Comparison of ENCODE assay signal across 10 mouse cellular contexts in genomic region chr6:103511972-103512565, GRCm38 (mm10). TPM values are rescaled to one million over a fixed set of nuclear protein-coding genes. Genes with fewer than 3 reads are reported as not detected.
DNase-seq lines count a peak whose midpoint lies in the region; ATAC-seq lines count a peak whose summit lies in the region.
"Had no signal": no experiment of that assay in that cellular context is flagged by ENCODE, and none has a peak within 500 bp of the region (broad histone marks: within the 10 kb centered on the region; RNA-seq: fewer than 3 reads in every experiment).

No protein-coding gene starts in this region.

- H3K4me1 ChIP-seq in forebrain, embryonic 14.5 days (ENCODE audit: control insufficient read depth, insufficient read depth, low read length), result peaks cover 6% of the 10 kb centered on the region; the same call in 1 of the 2 replicates
- peaks cover 19% of the 10 kb centered on the region for H3K4me1 ChIP-seq in kidney, embryonic 15.5 days
- H3K4me1 ChIP-seq in limb, embryonic 13.5 days, result peaks cover 20% of the 10 kb centered on the region
- H3K4me1 ChIP-seq in neural tube, embryonic 13.5 days (replicated peaks), result peaks cover 69% of the 10 kb centered on the region

- DNase-seq in heart, adult 11 months, result peak; percentile 86
- DNase-seq in heart, adult 9 months (ENCODE audit: low spot score in 2 of 2), result no peak
- peak; percentile 87 for DNase-seq in cerebellum, adult 11 months
- DNase-seq in forebrain, embryonic 14.5 days (ENCODE audit: low spot score), result peak; percentile 84

- ATAC-seq in forebrain, embryonic 14.5 days, result peak; percentile 73
- peak; percentile 81 for ATAC-seq in kidney, embryonic 15.5 days (replicated peaks; ENCODE audit: low FRiP score)
- ATAC-seq in limb, embryonic 13.5 days (ENCODE audit: low FRiP score, low read depth), result peak; percentile 77
- peak; percentile 90 for ATAC-seq in neural tube, embryonic 13.5 days (ENCODE audit: low read depth)
- no peak for ATAC-seq in erythroblast, adult 5-6 weeks (replicated peaks; ENCODE audit: low FRiP score, poor library complexity, severe bottlenecking)

- peak overlapping the region; percentile 90 for H3K27ac ChIP-seq in forebrain, embryonic 14.5 days (ENCODE audit: low read depth, low read length)
- H3K27ac ChIP-seq in kidney, embryonic 15.5 days, result no peak overlapping the region
- no peak overlapping the region for H3K27ac ChIP-seq in limb, embryonic 13.5 days
- H3K27ac ChIP-seq in neural tube, embryonic 13.5 days (replicated peaks), result peak overlapping the region; percentile 95
- H3K27ac ChIP-seq: macrophage had no signal

- WGBS in forebrain, embryonic 14.5 days, result under 1% methylated on average over 29 of the region's 29 CpGs
- 1% methylated on average over 29 of the region's 29 CpGs for WGBS in kidney, embryonic 15.5 days
- WGBS in limb, embryonic 13.5 days, result under 1% methylated on average over 29 of the region's 29 CpGs
- under 1% methylated on average over 29 of the region's 29 CpGs for WGBS in neural tube, embryonic 13.5 days

- H3K4me2 ChIP-seq in forebrain, embryonic 14.5 days (ENCODE audit: low read length), result peak overlapping the region; percentile 53
- H3K4me2 ChIP-seq in kidney, embryonic 15.5 days, result peak overlapping the region; percentile 72
- H3K4me2 ChIP-seq in limb, embryonic 13.5 days (replicated peaks), result peak overlapping the region; percentile 77
- H3K4me2 ChIP-seq in neural tube, embryonic 13.5 days, result peak overlapping the region; percentile 64

- H3K9me3 ChIP-seq in forebrain, embryonic 14.5 days (replicated peaks; ENCODE audit: control insufficient read depth, low read length), result no peaks in the 10 kb centered on the region
- H3K9me3 ChIP-seq in kidney, embryonic 15.5 days (replicated peaks), result no peaks in the 10 kb centered on the region
- no peaks in the 10 kb centered on the region for H3K9me3 ChIP-seq in limb, embryonic 13.5 days
- H3K9me3 ChIP-seq in neural tube, embryonic 13.5 days, result no peaks in the 10 kb centered on the region

- no peaks in the 10 kb centered on the region for H3K36me3 ChIP-seq in forebrain, embryonic 14.5 days (ENCODE audit: control insufficient read depth, insufficient read depth, low read length)
- no peaks in the 10 kb centered on the region for H3K36me3 ChIP-seq in kidney, embryonic 15.5 days
- no peaks in the 10 kb centered on the region for H3K36me3 ChIP-seq in limb, embryonic 13.5 days
- H3K36me3 ChIP-seq in neural tube, embryonic 13.5 days, result no peaks in the 10 kb centered on the region

- H3K9ac ChIP-seq in forebrain, embryonic 14.5 days (ENCODE audit: low read length), result peak overlapping the region; percentile 66
- H3K9ac ChIP-seq in kidney, embryonic 15.5 days, result no peak overlapping the region
- peak overlapping the region; percentile 39; the same call in 1 of the 2 replicates for H3K9ac ChIP-seq in limb, embryonic 13.5 days
- H3K9ac ChIP-seq in neural tube, embryonic 13.5 days, result peak overlapping the region; percentile 89

- H3K4me3 ChIP-seq in forebrain, embryonic 14.5 days (ENCODE audit: low read depth, low read length), result peak overlapping the region; percentile 40
- H3K4me3 ChIP-seq in kidney, embryonic 15.5 days (replicated peaks), result peak overlapping the region; percentile 43
- H3K4me3 ChIP-seq in limb, embryonic 13.5 days, result peak overlapping the region; percentile 45
- peak overlapping the region; percentile 56 for H3K4me3 ChIP-seq in neural tube, embryonic 13.5 days

- H3K27me3 ChIP-seq in forebrain, embryonic 14.5 days (replicated peaks; ENCODE audit: control insufficient read depth, insufficient read depth, low read length), result no peaks in the 10 kb centered on the region
- H3K27me3 ChIP-seq in kidney, embryonic 15.5 days, result peaks cover 45% of the 10 kb centered on the region
- H3K27me3 ChIP-seq in limb, embryonic 13.5 days, result peaks cover 59% of the 10 kb centered on the region
- peaks cover 5% of the 10 kb centered on the region for H3K27me3 ChIP-seq in neural tube, embryonic 13.5 days

RNA-seq across cellular contexts. Expression of gene Chl1, which starts 1.7 kb away (rescaled TPM):
- polyA plus RNA-seq in forebrain, embryonic 14.5 days (2014; fragmentation: Nextera tagmentation; extraction: Ambion mirVana), result 77.0 and 111 TPM in 2 replicates
- polyA plus RNA-seq in kidney, embryonic 15.5 days (2015; fragmentation: Nextera tagmentation; extraction: Ambion mirVana), result 0.40 and 0.86 TPM in 2 replicates
- polyA plus RNA-seq in limb, embryonic 13.5 days (2015; fragmentation: Nextera tagmentation; extraction: Ambion mirVana), result 1.8 and 2.2 TPM in 2 replicates
- polyA plus RNA-seq in neural tube, embryonic 13.5 days (2015; fragmentation: Nextera tagmentation; extraction: Ambion mirVana), result 52.5 and 56.0 TPM in 2 replicates
- total RNA-seq in erythroblast, adult 5-6 weeks (2015; ENCODE audit: low replicate concordance), result not detected in 2 replicates
- total RNA-seq in erythroblast, adult 5-6 weeks (2017; ENCODE audit: low replicate concordance), result not detected in 2 replicates
- polyA plus RNA-seq: C2C12, macrophage had no signal

Comparison
In these comparisons a context has a peak if more than half of its experiments do, and no peak if none do; other contexts are left out.
1. DNase-seq: peak in heart, adult 11 months (single experiment), cerebellum, adult 11 months (single experiment) and forebrain, embryonic 14.5 days (single experiment); none in heart, adult 9 months (0 of 2).
2. H3K27ac ChIP-seq: peak in forebrain, embryonic 14.5 days (single experiment) and neural tube, embryonic 13.5 days (single experiment); none in kidney, embryonic 15.5 days (single experiment) and limb, embryonic 13.5 days (single experiment).
3. RNA of gene Chl1, which starts 1.7 kb away (polyA plus RNA-seq): 77.0 to 111 TPM in forebrain, embryonic 14.5 days and 52.5 to 56.0 TPM in neural tube, embryonic 13.5 days; 1.8 to 2.2 TPM in limb, embryonic 13.5 days and 0.40 to 0.86 TPM in kidney, embryonic 15.5 days; every median in the first group is over 10 times any median in the second.
4. Peak in every context shown above with its lines, with median percentiles within 50 percentile points of each other: H3K4me2 ChIP-seq and H3K4me3 ChIP-seq.